Mouse (Mus musculus): ENCODE results near the gene Kpna3. TPM values are rescaled to one million over a fixed set of nuclear protein-coding genes. Genes with fewer than 3 reads are reported as not detected.
A peak's percentile ranks its signal among the peaks of the same experiment; 100 is the strongest.

Gene Kpna3
- total RNA-seq, 2 experiments from 2014 or later = 68.1 to 70.1 TPM

DNA sequence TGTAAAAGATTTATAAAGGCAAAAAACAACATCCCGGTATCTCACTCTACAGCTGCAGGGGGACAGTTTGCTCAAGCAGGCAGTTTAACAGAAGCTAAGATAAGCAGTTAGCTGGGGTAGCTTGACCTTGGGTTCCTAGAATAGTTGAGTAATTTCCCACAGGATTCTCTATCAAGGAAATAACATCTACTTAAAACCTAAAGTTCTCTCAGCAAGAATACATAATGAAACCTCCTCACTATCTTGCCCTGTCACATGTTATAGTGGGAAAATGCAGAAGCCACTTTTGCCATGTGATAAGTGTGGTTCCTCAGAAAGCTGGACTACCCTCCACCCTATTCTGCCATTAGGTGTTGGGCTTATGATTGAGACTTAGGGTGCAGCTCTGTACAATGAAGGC is 116.9 kb downstream of the Kpna3 start:
- no peak for DNase-seq (ENCODE audit: low spot score in 2 of 2)

DNA sequence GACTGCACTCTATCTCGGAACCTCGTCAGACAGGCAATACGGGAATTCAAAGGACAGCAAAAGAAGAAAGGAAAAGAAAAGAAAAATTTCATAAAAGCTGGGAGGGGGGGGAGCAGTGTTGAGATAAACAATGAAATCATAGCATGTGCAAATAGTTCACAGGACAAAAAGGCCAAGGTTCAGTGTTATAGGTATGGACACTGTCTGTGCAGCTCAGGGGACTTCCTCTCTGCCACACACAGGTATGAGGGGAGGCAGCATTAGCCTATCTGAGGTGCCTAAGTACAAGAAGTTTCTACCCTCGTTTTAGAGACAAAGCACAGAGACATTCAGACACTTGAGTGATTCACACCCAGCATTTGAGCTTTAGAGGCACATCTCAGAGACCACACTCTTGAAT is 118.5 kb downstream of the Kpna3 start:
- no peak for DNase-seq (ENCODE audit: low spot score in 2 of 2)

DNA sequence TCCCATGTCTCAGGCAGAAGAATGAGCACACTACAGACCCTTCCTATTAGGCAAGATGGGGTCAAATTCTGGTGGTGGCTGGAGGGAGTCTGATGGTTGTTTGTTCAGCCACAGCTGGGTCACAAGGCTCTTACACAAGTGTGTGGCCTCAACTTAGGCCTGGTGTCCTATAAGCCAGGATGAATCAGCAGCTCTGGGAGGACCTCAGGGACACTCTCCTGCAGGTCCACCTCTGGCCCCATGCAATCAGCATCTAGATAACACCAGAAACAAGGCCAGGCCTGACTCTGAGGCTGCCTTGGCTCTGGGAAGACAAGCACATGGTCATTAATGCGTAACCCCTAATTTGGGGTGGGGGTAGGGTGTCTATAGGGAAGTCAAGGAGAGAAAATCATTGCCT is 118.9 kb downstream of the Kpna3 start:
- DNase-seq (ENCODE audit: low spot score in 2 of 2) = no peak

DNA sequence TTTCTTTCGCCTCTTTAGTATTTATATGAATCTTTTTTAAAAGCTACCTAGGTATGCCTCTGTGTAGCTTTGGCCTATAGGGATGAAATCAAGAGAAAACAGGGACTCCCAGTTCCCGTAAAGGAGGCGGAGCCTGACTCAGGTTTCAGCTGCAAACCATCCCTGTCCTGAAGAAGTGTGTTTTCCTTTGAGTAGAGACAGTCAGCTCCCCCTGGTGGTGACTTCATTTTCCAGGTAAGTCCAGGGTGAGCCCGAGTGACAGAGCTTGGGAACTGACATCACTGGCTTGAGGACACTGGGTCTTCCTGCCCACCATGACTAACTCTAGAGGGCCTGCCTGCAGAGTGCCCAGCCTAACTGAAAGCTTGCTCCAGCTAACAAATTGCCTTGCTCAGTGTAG is 122.8 kb downstream of the Kpna3 start:
- peak; percentile 25 to 53 for DNase-seq (ENCODE audit: low spot score in 2 of 2)

Other genes starting within 250 kb of the Kpna3 start
- under 1 TPM; 0.16 to 0.29 TPM for gene Sgcg, start 181.4 kb downstream of the Kpna3 start, total RNA-seq (2021)
- under 1 TPM; 0.45 to 0.65 TPM for gene Arl11, start 130.1 kb downstream of the Kpna3 start, total RNA-seq (2021)
- gene Ebpl, start 79.4 kb downstream of the Kpna3 start, total RNA-seq (2021) = 1 to 10 TPM; 5.0 to 5.6 TPM
- gene Spryd7, start 117.0 kb upstream of the Kpna3 start, total RNA-seq (2021) = 10 to 100 TPM; 37.4 to 39.4 TPM
- gene Trim13, start 158.4 kb upstream of the Kpna3 start, total RNA-seq (2021) = 10 to 100 TPM; 12.4 to 14.0 TPM
- 1 to 10 TPM; 1.0 to 1.3 TPM for gene Kcnrg, start 167.6 kb upstream of the Kpna3 start, total RNA-seq (2021)